Mouse (Mus musculus) midbrain, embryonic 14.5 days (tissue): ENCODE measurements at regions not wholly inside any gene's neighbourhood (a gene's known extent, or its start where the extent isn't known, plus 50 kb on each side); places are given as distances from the start of the nearest gene placed in this dataset.

Experiments used
- ATAC-seq: fragments of 200-750 bp; cut with Nextera tagmentation; 2 replicates; pipeline ENCODE4 v1.8.0; 2017; ENCODE audit warnings: moderate number of reproducible peaks, moderate library complexity; ENCODE audit not compliant: low FRiP score, low TSS enrichment
- DNase-seq: peaks from one replicate; pipeline ENCODE4 v3.0.0-alpha.2; 2015
- H3K27ac ChIP-seq: fragments of 300-500 bp; sonication (generic); replicated peaks from 2 replicates; pipeline ENCODE4 v1.5.1; 2014; ENCODE audit warnings: mild to moderate bottlenecking, low read depth, low read length, moderate library complexity
- H3K27me3 ChIP-seq: fragments of 300-500 bp; sonication (generic); 2 replicates; pipeline ENCODE4 v1.6.1; 2014; ENCODE audit warnings: low read length, control low read depth, mixed read lengths; ENCODE audit not compliant: control insufficient read depth, insufficient read depth
- H3K36me3 ChIP-seq: fragments of 300-500 bp; sonication (generic); 2 replicates; pipeline ENCODE4 v1.6.1; 2014; ENCODE audit warnings: low read length, control low read depth; ENCODE audit not compliant: control insufficient read depth, insufficient read depth
- H3K4me1 ChIP-seq: fragments of 300-500 bp; sonication (generic); 2 replicates; pipeline ENCODE4 v1.6.1; 2014; ENCODE audit warnings: mild to moderate bottlenecking, antibody characterized with exemption, low read length, control low read depth; ENCODE audit not compliant: control insufficient read depth, insufficient read depth
- H3K4me2 ChIP-seq: fragments of 300-500 bp; sonication (generic); 2 replicates; pipeline ENCODE4 v1.6.1; 2014; ENCODE audit warnings: mild to moderate bottlenecking, low read length, moderate library complexity
- H3K4me3 ChIP-seq: fragments of 300-500 bp; sonication (generic); replicated peaks from 2 replicates; pipeline ENCODE4 v1.5.1; 2014; ENCODE audit warnings: low read depth, low read length
- H3K9ac ChIP-seq: fragments of 300-500 bp; sonication (generic); replicated peaks from 2 replicates; pipeline ENCODE4 v1.6.1; 2014; ENCODE audit warnings: mild to moderate bottlenecking, low read length, moderate library complexity
- H3K9me3 ChIP-seq: fragments of 300-500 bp; sonication (generic); 2 replicates; pipeline ENCODE4 v1.6.1; 2016; ENCODE audit warnings: low read length, control low read depth, mixed read lengths; ENCODE audit not compliant: control insufficient read depth
- WGBS: fragments of 180-500 bp; shearing (Covaris S2); extraction: QIAGEN DNeasy Blood & Tissue Kit; methylation state at CpG from one replicate; pipeline ENCODE4 v1.1.7; 2014; 5-methylcytosine and 5-hydroxymethylcytosine counted together

DNA sequence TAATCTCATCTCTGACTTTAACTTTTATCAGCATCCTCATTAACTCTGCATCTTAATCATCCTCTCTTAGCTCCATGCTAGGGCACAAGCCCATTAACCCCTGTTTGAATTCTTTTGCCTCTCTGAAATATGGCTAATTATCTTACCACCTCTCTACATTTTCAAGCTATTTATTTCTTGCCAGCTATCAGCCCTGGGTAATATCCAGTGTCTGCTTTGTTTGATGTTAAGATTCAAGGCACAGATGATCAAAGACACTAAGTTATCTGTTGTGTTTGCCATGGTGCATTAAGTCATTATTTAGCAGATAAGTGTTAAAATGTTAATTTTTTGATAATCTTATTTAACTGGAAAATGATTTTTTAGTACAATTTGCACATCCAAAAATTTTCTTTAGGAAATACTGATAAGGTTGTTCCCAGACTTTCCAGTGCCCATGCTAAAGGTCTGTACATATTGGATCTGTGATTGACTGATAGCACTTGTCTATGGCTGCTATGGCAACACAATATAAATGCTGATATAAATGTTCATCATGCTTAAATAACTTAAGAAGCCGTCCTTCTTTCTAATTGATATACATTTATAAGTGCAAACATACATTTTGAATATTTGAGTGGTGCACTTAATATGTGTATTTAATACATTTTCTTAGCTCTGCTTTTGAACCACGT, 264.6 kb upstream of the Slc5a7 start:
- DNase-seq (peak; percentile 4), ATAC-seq (no peak)
- H3K9ac ChIP-seq = no peak overlapping the region
- no peak overlapping the region for H3K27ac ChIP-seq
- no peak overlapping the region for H3K4me2 ChIP-seq
- H3K9me3 ChIP-seq = no peaks in the 10 kb centered on the region
- WGBS = 70% methylated on average over 2 of the region's 2 CpGs
- no peak overlapping the region for H3K4me3 ChIP-seq
- no peaks in the 10 kb centered on the region for H3K36me3 ChIP-seq
- no peaks in the 10 kb centered on the region for H3K4me1 ChIP-seq
- no peaks in the 10 kb centered on the region for H3K27me3 ChIP-seq
